Mouse (Mus musculus) MN1 (cell line): ENCODE measurements around the gene Pak6.
"Not testable (repeated sequence)": the region's sequence is repeated elsewhere in the genome, so short reads cannot be mapped to it uniquely, and the experiment has no call there.

Experiments used
- DNase-seq: peaks from one replicate; pipeline ENCODE4 v3.0.0-alpha.2; 2016; ENCODE audit warnings: low spot score

The Pak6 gene

DNA sequence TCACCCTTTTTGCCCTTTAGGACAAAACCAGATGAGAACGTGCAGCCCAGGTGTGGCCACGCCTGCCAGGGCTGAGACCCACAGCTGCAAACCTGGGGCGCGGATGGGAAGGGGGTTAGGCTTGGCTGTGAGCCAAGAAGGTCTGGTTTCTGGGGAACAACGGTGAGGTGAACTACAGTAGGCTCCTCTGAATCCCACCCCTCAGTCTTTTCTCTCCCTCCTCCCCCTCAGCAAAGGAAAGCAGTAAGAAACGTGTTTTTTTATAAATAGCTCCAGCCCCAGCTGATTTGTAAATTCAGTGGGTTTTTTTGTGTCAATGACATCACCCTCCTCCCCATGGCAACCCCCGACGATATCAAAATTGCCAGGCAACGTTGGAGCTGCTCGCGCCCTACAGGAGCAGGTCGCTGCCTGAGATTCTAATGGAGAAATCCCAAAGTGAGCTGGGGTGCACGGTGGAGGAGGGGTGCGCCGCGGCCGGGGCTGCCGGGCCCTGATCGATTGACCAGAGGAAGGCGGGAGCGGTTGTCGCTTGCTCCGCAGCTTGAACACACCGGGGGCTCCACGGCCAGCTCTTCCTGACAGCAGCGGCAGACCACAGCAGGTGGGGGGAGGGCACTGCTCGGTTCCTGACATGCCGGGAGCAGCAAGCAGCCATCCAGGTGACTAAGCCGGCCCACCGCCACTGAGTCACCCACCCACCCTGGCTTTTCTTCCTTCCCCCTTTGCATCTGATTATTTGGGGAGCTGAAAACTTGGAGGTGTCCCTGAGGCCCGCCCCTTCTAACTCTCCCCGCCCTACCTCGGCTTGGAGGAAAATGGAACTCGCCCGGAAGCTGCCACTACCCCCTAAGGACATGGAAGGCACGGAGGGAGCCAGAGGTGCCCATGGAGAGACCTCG, at the start of gene Pak6:
Gene Pak6 (plus strand): TSS at position 402 of the 902 bp plus-strand sequence.
- peak; percentile 71 for DNase-seq

DNA sequence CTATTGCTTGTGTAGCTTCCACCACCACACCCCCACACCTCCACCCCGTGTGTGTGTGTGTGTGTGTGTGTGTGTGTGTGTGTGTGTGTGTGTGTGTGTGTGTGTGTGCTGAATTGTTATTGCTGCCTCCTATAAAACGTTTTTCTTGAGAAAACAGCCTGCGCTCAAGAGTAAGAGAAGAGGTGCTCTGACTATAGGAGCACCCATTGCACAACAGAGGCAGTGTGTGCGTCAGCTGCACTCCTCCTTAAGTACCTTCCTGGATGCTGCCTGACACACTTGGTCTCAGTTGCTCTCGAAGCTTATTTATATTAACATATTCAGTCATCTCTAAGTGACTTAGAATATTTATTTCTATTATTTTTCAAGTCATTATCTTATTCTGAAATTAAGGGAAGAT, 45.1 kb upstream of the Pak6 start:
- no peak for DNase-seq

DNA sequence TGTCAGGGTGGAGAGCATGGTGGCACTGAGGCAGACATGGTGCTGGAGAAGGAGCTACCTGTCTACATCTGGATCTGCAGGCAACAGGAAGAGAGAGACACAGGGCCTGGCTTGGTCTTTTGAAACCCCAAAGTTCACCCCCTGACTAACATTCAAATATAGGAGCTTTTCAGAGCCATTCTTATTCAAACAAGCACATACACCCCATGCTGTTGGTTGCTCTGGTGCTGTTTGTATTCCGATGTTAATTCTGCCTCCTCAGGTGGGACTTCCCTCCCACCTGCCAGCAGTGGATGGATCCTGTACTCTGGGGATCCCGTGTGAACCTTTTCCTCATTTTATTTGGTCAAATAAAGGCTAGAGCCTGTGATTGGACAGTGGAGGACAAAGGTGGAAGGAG, 43.0 kb upstream of the Pak6 start:
- no peak for DNase-seq

DNA sequence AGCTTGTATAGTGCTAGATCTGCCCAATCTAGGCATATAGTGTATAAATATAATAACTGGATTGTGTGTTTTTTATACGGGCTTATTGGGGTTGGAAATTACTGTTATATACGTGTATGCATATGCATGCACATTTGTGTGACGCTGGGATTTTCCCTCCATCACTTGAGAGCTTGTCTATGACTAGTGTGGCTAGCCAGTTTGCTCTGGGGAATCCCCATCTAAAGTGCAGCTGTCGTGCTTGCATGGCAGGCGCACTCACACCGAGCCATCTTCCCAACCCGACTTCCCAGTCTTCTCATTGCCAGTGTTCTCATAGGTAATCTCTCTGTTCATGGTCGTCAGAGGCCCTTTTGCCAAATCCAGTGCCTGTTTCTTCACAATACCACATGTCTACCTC, 42.5 kb upstream of the Pak6 start:
- no peak for DNase-seq

DNA sequence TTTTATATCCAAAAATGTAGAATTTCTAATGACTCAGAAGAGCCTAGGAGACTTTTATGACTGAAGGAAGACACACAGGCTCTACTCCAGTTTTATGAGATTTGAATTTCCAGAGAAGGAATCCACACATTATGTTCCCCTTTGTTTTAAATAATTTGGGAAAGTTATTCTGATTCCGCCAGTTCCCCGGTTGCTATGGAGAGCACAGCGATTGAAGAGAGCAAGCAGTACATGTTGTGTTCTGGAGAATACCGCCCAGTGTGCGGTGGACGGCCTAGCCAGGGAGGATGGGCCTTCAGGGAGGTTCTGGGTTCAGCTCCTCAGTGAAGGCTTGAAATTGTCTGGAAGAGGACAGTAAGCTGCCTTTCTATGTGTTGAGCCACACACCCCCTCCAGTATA, 33.8 kb upstream of the Pak6 start:
- no peak for DNase-seq

DNA sequence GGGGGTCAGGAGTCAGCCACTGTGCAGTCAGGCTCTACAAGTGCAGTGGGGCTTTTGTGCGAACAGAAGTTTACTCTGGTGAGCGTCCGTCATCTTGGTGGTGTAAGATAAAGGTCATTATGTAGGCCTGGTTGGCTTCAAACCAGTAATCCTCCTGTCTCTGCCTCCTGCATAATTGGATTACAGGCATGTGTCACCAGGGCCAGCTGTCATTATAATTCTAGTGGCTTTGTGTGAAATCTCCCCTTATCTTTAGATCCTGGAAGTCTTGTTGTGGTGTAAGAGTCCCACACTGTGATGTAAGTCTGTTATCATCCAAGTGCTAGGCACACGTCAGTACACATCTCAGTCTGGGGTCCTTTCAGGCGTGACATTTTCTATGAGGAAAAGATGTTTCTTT, 29.7 kb upstream of the Pak6 start:
- peak; percentile 87 for DNase-seq

DNA sequence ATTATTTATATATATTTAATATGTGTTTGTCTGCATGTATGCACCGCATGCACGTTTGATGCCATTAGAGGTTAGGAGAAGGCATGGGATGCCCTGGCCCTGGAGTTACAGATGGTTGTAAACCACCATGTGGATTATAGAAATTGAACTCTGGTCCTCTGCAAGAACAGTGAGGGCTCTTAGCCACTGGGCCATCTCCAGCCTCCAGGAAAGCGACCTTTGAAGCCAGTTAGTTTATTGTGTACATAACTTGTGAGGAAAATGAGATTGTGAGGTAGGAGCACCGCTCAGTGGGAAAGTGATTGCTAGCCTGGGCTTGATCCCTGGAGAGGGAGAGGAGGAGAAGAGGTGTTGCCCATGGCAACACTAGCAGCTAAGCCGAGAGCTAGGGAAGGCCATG, 25.8 kb upstream of the Pak6 start:
- no peak for DNase-seq

DNA sequence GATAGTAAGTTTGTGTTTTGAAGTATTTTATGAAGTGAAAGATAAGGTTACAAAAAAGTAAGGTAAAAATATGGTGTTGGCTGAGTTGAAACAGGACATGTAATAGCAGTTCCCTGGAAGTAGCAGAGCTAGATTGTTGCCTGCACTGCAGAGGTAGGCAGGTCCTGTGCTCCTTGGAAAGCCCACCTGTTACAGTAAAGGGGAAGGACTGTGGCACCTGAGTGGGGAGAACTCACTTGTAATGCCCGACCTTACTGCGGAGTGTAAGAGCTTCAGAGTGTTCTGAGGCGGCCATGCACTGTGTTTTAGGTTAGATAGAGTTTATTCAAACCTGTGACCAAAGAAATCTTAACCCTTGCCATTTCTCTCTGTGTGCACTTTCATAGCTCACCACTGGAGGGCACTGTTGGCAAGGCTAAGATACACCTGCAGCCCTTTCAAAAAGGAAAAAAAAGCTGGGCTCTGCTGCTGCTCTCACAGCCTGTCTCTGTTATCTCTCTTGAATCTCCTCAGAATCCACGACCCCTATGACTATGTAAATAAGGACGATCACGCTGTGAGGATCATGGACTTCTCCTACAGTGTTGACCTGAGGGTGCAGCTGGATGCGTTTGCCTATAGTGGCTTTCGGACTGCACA, 25.1 kb upstream of the Pak6 start:
- DNase-seq, result peak; percentile 77

DNA sequence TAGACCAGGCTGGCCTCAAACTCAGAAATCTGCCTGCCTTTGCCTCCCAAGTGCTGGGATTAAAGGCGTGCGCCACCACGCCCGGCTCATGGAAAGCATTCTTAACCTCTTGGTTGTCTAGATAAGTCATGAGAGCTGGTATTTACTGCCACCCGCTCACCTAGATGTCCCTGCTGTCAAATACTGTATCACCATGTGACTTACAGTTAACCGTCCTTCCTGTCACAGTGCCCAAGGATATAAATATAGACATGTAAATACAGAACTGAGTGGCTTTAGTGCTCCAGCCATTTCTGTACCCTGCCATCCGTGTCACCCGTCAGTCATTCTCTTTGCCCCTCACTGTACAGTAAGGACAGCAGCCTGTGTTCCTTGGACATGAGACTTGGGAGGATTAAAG, 24.4 kb upstream of the Pak6 start:
- DNase-seq, result no peak

DNA sequence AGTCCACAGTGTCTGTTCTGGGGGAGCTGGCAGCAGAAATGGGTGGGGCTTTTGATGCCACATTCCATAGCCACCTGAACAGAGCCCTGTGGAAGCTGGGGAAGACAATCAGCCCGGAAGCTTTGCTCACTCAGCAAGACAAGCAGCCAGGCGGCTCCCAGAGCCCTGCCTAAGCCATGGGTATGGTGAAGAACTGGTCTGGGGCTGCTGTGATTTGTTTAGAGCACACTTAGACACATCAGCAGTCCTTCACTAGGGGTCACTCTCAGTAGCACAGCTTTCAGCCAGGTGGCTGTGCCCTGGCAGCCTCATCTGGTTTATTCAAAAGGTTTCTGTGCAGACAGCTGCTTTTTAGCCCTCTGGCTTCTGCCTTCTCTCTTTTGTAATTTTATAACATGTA, 22.0 kb upstream of the Pak6 start:
- peak; percentile 13 for DNase-seq

DNA sequence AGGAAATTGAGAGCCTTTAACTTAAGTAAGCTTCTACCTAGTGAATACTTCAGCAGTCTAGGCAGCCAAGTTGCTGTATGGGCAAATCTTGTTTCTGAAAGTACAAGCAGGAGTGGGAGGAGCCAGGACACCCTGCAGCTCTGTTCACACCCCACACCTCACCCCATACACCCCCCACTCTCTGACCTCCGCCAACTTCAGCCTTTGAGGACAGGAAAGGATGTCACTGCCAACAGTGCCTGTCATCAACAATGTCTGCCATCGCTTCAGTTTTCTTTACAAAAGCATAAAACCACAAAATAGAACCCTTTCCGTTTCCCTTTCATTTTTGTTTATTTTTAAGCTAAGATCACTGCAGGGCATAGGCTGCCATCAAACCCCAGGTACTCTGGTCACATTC, 20.7 kb upstream of the Pak6 start:
- no peak for DNase-seq

DNA sequence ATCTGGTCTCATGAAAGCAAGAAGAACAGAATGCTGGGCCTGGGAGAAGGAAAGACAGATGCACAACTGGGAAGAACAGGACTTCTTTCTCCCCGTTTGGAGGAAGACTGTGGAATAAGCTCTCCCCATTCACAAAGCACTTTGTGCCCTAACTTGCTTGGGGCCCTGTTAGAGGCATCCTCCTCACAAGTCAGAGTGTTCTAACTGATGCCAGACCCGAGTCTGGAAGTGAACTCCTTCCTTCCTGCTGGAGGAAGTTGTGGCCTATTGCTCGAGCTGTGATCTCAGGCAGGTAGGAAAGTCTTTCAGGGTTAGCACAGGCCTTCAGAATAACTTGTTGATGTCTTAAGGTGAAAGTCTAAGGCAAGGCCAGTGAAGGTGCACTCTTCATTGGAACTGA, 20.2 kb upstream of the Pak6 start:
- DNase-seq, result no peak

DNA sequence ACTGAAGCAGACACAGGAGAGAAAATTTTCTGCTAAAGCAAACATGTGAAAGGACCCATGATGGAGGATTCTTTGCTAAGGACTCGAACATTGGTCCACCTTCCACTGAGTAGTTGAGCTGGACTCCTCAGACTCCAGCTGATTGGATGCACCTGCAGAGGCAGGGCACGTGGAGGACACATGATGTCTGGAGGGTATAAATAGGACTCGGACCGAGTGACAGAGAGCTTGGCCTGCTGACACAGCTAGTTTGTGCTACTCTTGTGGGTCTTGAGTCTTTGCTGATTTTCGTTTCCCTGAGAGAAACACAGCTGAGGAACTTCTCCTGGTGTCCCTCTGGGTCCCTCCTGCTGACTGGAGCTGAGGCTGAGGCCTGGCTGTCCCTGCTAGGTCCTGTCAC, 16.4 kb upstream of the Pak6 start:
- DNase-seq, result no peak

DNA sequence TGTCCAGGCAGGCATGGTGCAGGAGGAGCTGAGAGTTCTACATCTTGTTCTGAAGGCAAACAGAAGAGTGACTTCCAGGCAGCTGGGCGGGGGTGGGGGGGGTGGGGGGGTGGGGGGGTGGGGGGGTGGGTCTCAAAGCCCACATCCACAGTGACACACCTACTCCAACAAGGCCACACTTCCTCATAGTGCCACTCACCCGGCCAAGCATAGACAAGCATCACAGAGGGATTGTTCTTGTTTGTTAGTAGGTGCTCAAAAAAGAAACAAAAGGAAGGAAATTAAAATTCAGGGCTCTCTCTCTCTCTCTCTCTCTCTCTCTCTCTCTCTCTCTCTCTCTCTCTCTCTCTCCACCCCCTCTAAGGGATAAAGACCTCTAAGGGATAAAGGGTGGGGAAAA, 12.4 kb upstream of the Pak6 start:
- not testable (repeated sequence) for DNase-seq

DNA sequence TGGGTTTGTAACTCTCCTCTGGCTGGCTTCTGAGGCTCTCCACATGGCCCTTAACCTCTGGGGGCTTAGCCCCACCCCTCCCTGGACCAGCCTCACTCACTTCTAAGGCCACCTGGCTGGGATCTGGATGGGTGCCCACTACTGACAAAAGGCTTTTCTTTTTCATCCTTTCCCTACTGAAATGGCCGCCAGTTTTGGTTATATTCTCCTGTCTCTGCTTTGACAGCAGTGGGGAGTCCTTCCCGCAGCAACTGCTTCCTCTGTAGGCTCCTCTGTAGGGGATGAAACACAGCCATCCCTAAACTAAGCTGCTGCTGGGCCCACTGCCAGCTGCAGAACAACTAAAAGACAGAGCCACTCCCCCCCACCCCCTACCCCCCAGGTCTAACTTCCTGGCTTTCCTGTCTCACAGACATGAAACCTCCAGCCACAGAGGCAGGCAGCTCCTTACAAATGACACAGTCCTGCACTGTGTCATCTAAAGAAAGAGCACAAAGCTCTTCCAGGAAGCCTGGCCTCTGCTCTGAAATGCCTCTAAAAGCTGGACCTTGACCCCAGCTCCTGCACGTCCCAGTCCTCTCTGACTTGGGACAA, 6.3 kb upstream of the Pak6 start:
- DNase-seq, result peak; percentile 55

DNA sequence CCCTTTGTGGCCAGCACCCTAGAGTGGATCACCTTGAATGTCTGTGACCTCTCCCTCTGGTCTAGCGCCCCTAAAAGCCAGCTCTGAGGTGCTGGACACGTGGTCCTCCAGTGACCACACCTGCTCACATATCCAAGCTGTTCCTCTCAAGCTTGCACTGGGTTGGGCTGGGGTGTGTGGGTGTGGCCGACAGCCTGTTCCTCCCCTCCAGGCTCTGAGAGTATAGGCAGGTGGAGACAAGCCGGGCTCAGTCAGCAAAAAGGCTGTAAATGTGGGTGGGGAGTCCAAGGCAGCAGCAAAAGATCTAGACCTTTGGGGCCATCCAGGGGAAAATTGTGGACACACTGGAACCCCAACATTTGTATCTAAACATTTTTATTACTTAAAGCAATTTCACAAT, 4.6 kb upstream of the Pak6 start:
- peak; percentile 47 for DNase-seq

DNA sequence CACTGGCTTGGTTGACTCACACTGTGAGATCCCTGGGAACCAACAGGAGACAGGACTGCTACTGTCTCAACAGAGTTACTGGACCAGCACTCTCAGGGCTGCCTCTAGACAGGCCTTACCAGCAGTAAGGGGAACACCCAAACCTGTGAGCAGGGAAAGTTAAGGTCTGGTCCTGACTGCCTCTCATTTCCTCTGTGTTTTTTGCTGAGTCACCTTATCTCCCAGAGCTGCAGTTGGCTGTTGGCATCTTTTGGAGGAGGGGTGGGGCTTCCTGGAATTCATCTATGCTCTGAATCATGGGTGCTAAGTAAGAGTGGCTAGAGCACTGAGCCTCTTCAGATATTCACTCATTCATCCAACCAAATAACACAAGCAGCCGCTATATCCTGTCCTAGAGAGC, 4.0 kb upstream of the Pak6 start:
- DNase-seq, result peak; percentile 68

DNA sequence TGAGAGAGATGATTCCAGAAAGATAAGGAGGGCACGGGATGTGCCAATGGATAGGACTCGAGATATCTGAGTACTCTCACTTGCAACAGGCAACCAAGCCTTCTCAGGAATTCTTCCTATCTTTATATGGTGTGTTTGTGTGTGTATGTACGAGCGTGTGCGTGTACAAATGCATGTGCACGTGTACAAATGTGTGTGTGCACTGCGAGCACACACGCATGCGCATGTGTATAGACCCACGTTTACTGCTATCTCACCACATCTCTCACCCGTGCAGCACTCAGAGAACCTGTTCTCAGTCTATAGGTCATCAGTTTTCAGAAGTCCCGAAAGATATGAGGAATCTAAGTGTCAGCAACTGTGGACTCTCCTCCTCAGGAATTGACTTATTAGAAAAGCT, 3.6 kb upstream of the Pak6 start:
- peak; percentile 34 for DNase-seq

DNA sequence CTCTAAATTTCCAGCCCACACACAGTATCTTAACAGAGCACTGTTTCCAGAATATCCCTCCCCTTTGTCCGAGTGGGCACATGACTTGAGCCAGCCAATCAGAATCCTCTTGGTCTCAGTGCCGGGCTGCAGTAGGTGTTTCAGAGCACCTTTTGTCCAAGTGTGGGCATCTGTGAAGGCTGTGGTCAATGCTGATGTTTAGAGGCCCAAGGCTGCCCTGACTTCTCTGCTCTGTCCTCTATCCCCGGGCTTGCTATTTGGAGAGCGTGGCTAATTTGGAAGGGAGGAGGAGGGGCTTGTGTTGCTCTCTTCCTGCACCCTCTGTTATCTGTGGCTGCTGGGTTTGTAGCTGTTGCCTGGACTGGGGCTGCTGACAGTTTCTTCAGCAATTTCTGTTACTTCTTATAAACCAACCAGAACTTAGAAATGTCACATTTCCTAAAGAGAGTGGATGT, 3.1 kb upstream of the Pak6 start:
- DNase-seq, result peak; percentile 73

DNA sequence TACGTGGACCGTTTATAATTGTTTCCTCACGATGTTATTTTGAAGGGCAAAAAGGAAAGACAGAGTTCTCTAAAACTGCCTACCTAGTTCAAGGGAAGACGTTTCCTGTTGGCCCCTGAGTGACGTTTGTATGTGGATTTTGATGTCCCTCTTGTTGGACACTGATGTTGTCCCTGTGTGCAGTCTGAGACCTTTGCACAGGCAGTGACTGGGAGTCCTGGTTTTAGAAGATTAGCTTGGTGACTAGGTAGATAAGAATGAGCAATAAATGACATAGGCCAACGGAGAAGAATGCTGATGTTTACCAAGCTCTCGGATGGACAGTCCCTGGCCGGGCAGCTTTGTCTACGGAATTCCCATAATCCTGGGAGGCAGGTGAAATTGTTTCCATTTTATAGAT, 1.2 kb upstream of the Pak6 start:
- DNase-seq, result no peak

DNA sequence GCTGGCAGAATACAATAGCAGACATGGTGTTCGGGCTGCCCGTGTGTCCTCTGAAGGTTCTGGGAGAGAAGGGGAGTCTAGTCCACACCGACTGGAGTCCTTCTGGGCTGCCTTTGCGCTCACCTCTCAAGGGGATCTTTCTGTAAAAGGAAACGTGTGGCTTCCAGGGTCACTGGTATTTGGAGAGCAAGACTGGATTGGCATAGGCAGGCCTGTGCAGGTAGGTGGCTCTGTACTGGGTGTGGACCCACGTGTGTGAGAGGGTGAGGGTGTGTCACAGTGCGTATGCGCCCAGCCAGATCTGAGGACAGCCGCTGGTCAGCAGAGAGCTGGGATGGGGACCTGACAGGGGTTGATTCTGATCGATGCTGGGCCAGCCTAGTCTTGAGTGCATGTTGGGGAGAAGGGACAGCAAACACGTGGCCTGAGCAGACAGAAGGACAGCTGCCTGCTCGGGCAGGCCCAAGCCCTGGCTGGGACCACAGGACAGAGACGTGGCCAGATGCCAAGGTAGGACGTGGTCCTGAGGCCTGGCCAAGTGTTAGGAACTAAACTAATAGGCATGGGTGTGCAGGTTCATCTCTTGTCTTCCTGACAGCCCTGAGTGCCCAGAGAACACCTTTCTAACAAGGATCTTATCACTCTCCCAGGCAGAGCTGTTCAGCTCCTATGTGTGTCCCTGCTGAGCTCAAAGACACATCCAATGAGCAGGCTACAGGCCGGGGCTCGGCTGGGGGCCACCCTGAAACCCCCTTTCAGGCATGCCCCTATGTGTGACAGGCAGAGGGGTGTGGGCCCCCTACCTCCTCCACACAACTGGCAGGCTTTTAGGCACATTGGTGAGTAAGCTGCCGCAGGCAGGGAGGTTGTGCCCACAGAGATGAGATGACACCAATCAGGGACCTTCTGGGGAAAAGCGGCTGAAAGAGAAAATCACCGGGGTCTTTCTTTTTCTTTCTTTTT, 982 bp downstream of the Pak6 start:
- peak; percentile 54 for DNase-seq

DNA sequence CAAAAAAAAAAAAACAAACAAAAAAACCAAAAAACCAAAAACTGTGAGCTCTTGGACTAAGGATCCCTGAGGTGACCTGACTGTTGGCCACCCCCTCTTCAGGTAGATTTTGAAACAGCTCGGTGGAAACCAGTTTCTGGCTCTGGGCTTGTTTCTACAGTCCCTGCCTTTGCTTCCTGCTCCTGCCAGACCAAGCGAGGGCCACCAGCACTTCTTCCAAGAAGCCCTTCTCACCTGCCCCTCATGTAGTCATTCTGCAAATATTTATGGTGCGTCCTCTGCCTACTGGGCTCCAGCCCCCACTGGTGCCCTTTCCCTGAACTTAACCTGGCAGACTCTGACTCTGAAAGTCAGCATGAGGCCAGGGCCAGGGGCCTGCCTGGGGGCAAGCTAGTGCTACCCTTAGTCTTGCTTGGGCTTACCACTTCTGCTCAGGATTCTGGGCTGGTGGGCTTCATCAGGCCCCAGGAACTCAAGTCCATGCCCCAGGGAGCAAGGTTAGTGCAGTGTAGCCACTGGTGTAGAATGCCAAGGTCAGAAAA, 1.9 kb downstream of the Pak6 start:
- no peak for DNase-seq
